Mouse (Mus musculus) cerebellum, adult 2 months (tissue): ENCODE data around the gene Uba6.

Experiments used
- CTCF ChIP-seq: fragments of 200-500 bp; IDR thresholded peaks from 2 replicates; pipeline ENCODE4 v1.5.1; 2011; ENCODE audit warnings: low read depth, mild to moderate bottlenecking, control low read depth, low read length, moderate library complexity, borderline replicate concordance; ENCODE audit not compliant: insufficient read depth
- POLR2A ChIP-seq: fragments of 200-500 bp; IDR thresholded peaks from 2 replicates; pipeline ENCODE4 v1.6.1; 2011; ENCODE audit warnings: low read length, control low read depth, borderline replicate concordance; ENCODE audit not compliant: insufficient read depth

DNA sequence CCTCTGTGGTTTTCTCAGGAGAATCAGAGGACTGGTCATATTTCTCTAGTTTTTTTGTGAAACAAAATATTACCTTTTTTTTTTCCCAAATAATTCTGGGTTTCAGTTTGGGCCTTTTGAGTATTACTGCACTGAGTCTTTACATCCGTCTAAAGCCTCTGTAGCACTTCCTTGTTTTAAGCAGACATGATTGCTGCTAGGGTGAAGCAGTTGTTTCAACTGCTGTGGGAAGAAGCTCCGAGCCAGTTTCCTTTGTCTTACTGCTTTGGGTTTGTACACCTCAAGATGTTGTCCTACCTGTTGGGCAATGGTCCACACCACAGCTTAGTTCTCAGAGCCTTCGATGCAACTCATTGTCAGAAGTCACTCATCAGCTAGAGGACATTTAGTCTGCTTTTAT, 72.0 kb downstream of the Uba6 start:
- TF ChIP-seq CTCF: no peak
- TF ChIP-seq POLR2A: no peak
